Mouse (Mus musculus) heart, embryonic 15.5 days (tissue): Measurements from ENCODE around the gene Ppm1h. TPM values are rescaled to one million over a fixed set of nuclear protein-coding genes. Genes with fewer than 3 reads are reported as not detected.

Experiments
- ATAC-seq: fragments of 200-750 bp; cut with Nextera tagmentation; replicated peaks from 2 replicates; pipeline ENCODE4 v1.8.0; 2017; ENCODE audit warnings: low read depth, moderate TSS enrichment; ENCODE audit not compliant: insufficient number of reproducible peaks, insufficient read depth, low FRiP score
- H3K27ac ChIP-seq: fragments of 300-500 bp; sonication (generic); 2 replicates; pipeline ENCODE4 v1.5.1; 2015; ENCODE audit warnings: mild to moderate bottlenecking, inconsistent platforms
- H3K27me3 ChIP-seq: fragments of 300-500 bp; sonication (generic); 2 replicates; pipeline ENCODE4 v1.6.1; 2015; ENCODE audit warnings: inconsistent platforms
- H3K36me3 ChIP-seq: fragments of 300-500 bp; sonication (generic); 2 replicates; pipeline ENCODE4 v1.6.1; 2015; ENCODE audit warnings: mild to moderate bottlenecking, inconsistent platforms
- H3K4me1 ChIP-seq: fragments of 300-500 bp; sonication (generic); replicated peaks from 2 replicates; pipeline ENCODE4 v1.6.1; 2015; ENCODE audit warnings: inconsistent platforms
- H3K4me2 ChIP-seq: fragments of 300-500 bp; sonication (generic); 2 replicates; pipeline ENCODE4 v1.6.1; 2015; ENCODE audit warnings: inconsistent platforms, mild to moderate bottlenecking, moderate library complexity
- H3K4me3 ChIP-seq: fragments of 300-500 bp; sonication (generic); 2 replicates; pipeline ENCODE4 v1.5.1; 2015; ENCODE audit warnings: mild to moderate bottlenecking, inconsistent platforms
- H3K9ac ChIP-seq: fragments of 300-500 bp; sonication (generic); 2 replicates; pipeline ENCODE4 v1.6.1; 2015; ENCODE audit warnings: mild to moderate bottlenecking, inconsistent platforms
- H3K9me3 ChIP-seq: fragments of 300-500 bp; sonication (generic); replicated peaks from 2 replicates; pipeline ENCODE4 v1.6.1; 2016; ENCODE audit warnings: inconsistent platforms
- WGBS: fragments of 180-500 bp; shearing (Covaris S2); methylation state at CpG from one replicate; pipeline ENCODE4 v1.1.7; 2015; ENCODE audit warnings: mixed read lengths; 5-methylcytosine and 5-hydroxymethylcytosine counted together
- polyA plus RNA-seq: library from polyadenylated mRNA; unstranded; fragments of >200 nt; fragmentation: Nextera tagmentation; extraction: Ambion mirVana; gene quantifications from 2 replicates; pipeline ENCODE4 v1.2.1, GENCODE M21; 2015

Ppm1h gene
- polyA plus RNA-seq, 1 experiment from 2014 or later = 4.2 TPM

GRCm38 (mm10) chr10:122777436-122777835, 98.9 kb downstream of the Ppm1h start:
- H3K9me3 ChIP-seq = no peaks in the 10 kb centered on the region
- peaks cover 21% of the 10 kb centered on the region for H3K4me1 ChIP-seq

GRCm38 (mm10) chr10:122777939-122778655, 99.5 kb downstream of the Ppm1h start:
- H3K27me3 ChIP-seq = no peaks in the 10 kb centered on the region
- no peak overlapping the region for H3K4me3 ChIP-seq
- no peak overlapping the region for H3K4me2 ChIP-seq
- no peaks in the 10 kb centered on the region for H3K9me3 ChIP-seq
- H3K4me1 ChIP-seq = peaks cover 27% of the 10 kb centered on the region
- no peaks in the 10 kb centered on the region for H3K36me3 ChIP-seq
- ATAC-seq = no peak
- no peak overlapping the region for H3K9ac ChIP-seq
- no peak overlapping the region for H3K27ac ChIP-seq
- 80% methylated on average over 3 of the region's 3 CpGs for WGBS

More at GRCm38 (mm10) chr10:122777436-122777835, 98.9 kb downstream of the Ppm1h start:
- H3K36me3 ChIP-seq = no peaks in the 10 kb centered on the region
- no peak overlapping the region for H3K9ac ChIP-seq
- no peak overlapping the region for H3K4me3 ChIP-seq
- no peak for ATAC-seq
- 49% methylated on average over 3 of the region's 3 CpGs for WGBS
- H3K4me2 ChIP-seq = no peak overlapping the region
- H3K27me3 ChIP-seq = no peaks in the 10 kb centered on the region
- H3K27ac ChIP-seq = no peak overlapping the region

GRCm38 (mm10) chr10:122779351-122779750, 100.8 kb downstream of the Ppm1h start:
- Histone ChIP-seq H3K27ac (no peak overlapping the region), H3K9ac (no peak overlapping the region), H3K4me2 (no peak overlapping the region), H3K4me3 (no peak overlapping the region), H3K9me3 (no peaks in the 10 kb centered on the region), H3K36me3 (no peaks in the 10 kb centered on the region), H3K4me1 (peaks cover 27% of the 10 kb centered on the region), H3K27me3 (no peaks in the 10 kb centered on the region)
- WGBS = 45% methylated on average over 12 of the region's 12 CpGs
- no peak for ATAC-seq

GRCm38 (mm10) chr10:122782755-122783154, 104.2 kb downstream of the Ppm1h start:
- Histone ChIP-seq H3K4me1 (peaks cover 25% of the 10 kb centered on the region), H3K4me3 (no peak overlapping the region), H3K9me3 (no peaks in the 10 kb centered on the region), H3K27ac (peak overlapping the region; percentile 27; the same call in 1 of the 2 replicates), H3K27me3 (no peaks in the 10 kb centered on the region), H3K36me3 (no peaks in the 10 kb centered on the region), H3K4me2 (no peak overlapping the region), H3K9ac (no peak overlapping the region)
- peak; percentile 90 for ATAC-seq
- WGBS = 24% methylated on average over 4 of the region's 4 CpGs

- Histone ChIP-seq H3K27me3 (no peaks in the 10 kb centered on the region), H3K9ac (no peak overlapping the region), H3K4me3 (no peak overlapping the region), H3K36me3 (no peaks in the 10 kb centered on the region), H3K27ac (no peak overlapping the region), H3K4me2 (no peak overlapping the region), H3K4me1 (peaks cover 10% of the 10 kb centered on the region), H3K9me3 (no peaks in the 10 kb centered on the region)
- no peak for ATAC-seq
- WGBS = 49% methylated on average over 12 of the region's 12 CpGs
These were observed 111.1 kb downstream of the Ppm1h start for GRCm38 (mm10) chr10:122789648-122790170.

GRCm38 (mm10) chr10:122792021-122792966, 113.7 kb downstream of the Ppm1h start:
- H3K4me2 ChIP-seq = peak overlapping the region; percentile 63
- H3K27me3 ChIP-seq = no peaks in the 10 kb centered on the region
- ATAC-seq = 0 out of 2 replicates have a peak, but pooled peaks have one; percentile 32
- 9% methylated on average over 21 of the region's 21 CpGs for WGBS
- H3K9me3 ChIP-seq = no peaks in the 10 kb centered on the region
- peak overlapping the region; percentile 41; the same call in 1 of the 2 replicates for H3K9ac ChIP-seq
- H3K4me1 ChIP-seq = peaks cover 10% of the 10 kb centered on the region
- H3K4me3 ChIP-seq = peak overlapping the region; percentile 32
- no peaks in the 10 kb centered on the region for H3K36me3 ChIP-seq
- H3K27ac ChIP-seq = no peak overlapping the region

- Histone ChIP-seq H3K4me3 (no peak overlapping the region), H3K27me3 (no peaks in the 10 kb centered on the region), H3K27ac (no peak overlapping the region), H3K9me3 (no peaks in the 10 kb centered on the region), H3K4me2 (no peak overlapping the region), H3K36me3 (no peaks in the 10 kb centered on the region), H3K9ac (no peak overlapping the region), H3K4me1 (peaks cover 10% of the 10 kb centered on the region)
- 71% methylated on average over 11 of the region's 11 CpGs for WGBS
- ATAC-seq = no peak
These were observed 114.6 kb downstream of the Ppm1h start for GRCm38 (mm10) chr10:122793193-122793592.

GRCm38 (mm10) chr10:122794187-122794850, 115.8 kb downstream of the Ppm1h start:
- no peak overlapping the region for H3K9ac ChIP-seq

GRCm38 (mm10) chr10:122797955-122798354, 119.4 kb downstream of the Ppm1h start:
- H3K9ac ChIP-seq = no peak overlapping the region
- H3K4me2 ChIP-seq = no peak overlapping the region
- H3K4me1 ChIP-seq = peaks cover 15% of the 10 kb centered on the region
- H3K36me3 ChIP-seq = no peaks in the 10 kb centered on the region
- ATAC-seq = no peak
- H3K27ac ChIP-seq = no peak overlapping the region
- 81% methylated on average over 6 of the region's 6 CpGs for WGBS
- H3K27me3 ChIP-seq = no peaks in the 10 kb centered on the region
- H3K4me3 ChIP-seq = no peak overlapping the region
- H3K9me3 ChIP-seq = no peaks in the 10 kb centered on the region

More at GRCm38 (mm10) chr10:122794187-122794850, 115.8 kb downstream of the Ppm1h start:
- WGBS = 40% methylated on average over 20 of the region's 20 CpGs
- H3K36me3 ChIP-seq = no peaks in the 10 kb centered on the region
- peak overlapping the region; percentile 29 for H3K4me3 ChIP-seq
- 0 out of 2 replicates have a peak, but pooled peaks have one; percentile 28 for ATAC-seq
- peak overlapping the region; percentile 41; the same call in 1 of the 2 replicates for H3K4me2 ChIP-seq
- no peaks in the 10 kb centered on the region for H3K27me3 ChIP-seq
- H3K4me1 ChIP-seq = peaks cover 12% of the 10 kb centered on the region
- H3K27ac ChIP-seq = peak overlapping the region; percentile 53; the same call in 1 of the 2 replicates
- no peaks in the 10 kb centered on the region for H3K9me3 ChIP-seq

GRCm38 (mm10) chr10:122800003-122800731, 121.6 kb downstream of the Ppm1h start:
- Histone ChIP-seq H3K4me1 (peaks cover 15% of the 10 kb centered on the region), H3K9ac (no peak overlapping the region), H3K27ac (peak overlapping the region; percentile 32), H3K27me3 (no peaks in the 10 kb centered on the region), H3K4me2 (no peak overlapping the region), H3K9me3 (no peaks in the 10 kb centered on the region), H3K4me3 (no peak overlapping the region), H3K36me3 (no peaks in the 10 kb centered on the region)
- WGBS = 68% methylated on average over 19 of the region's 19 CpGs
- ATAC-seq = peak; percentile 65; the same call in 1 of the 2 replicates
